Mouse (Mus musculus): Measurements from ENCODE around the gene Acadvl. TPM values are rescaled to one million over a fixed set of nuclear protein-coding genes. Genes with fewer than 3 reads are reported as not detected.

The Acadvl gene
- polyA plus RNA-seq (2014; fragmentation: Illumina TruSeq; extraction: RNeasy Lipid Tissue Mini Kit (QIAGEN cat#74804); ENCODE audit: low replicate concordance): 4.8 TPM

DNA sequence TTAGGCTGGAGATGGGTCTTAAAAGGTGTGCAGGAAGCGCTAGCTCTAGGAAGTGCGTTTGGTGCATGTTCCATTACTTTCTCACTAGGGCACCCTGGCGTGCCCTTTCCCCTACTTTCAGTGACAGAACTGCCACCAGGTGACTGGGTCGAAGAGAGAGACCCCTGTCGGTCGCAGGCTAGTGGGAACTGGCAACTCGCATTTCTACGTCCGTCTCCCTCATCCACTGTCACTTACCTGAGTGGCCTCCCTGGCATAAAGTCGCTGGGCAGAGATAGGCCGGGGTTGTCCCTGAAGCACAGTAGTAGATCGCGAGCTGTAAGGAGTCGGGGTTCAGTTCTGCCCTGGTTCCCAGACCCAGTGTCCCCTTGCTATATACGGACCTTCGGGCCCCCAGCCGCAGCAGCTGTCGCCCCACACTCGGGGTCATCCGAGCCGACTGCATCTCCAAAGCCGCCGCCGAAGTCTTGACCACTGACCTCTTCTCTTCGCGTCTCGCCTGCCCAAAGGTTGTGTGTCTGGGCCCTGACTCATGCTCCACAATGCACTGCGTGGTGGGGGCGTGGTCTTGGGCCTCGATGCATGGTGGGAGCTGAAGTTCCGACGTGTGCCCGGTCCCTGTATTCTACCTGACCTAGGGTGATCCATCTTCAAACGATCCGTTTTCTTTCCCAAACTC is at the start of gene Acadvl:
Acadvl (minus strand) TSS at position 532 of the 679 bp plus-strand sequence.

DNA sequence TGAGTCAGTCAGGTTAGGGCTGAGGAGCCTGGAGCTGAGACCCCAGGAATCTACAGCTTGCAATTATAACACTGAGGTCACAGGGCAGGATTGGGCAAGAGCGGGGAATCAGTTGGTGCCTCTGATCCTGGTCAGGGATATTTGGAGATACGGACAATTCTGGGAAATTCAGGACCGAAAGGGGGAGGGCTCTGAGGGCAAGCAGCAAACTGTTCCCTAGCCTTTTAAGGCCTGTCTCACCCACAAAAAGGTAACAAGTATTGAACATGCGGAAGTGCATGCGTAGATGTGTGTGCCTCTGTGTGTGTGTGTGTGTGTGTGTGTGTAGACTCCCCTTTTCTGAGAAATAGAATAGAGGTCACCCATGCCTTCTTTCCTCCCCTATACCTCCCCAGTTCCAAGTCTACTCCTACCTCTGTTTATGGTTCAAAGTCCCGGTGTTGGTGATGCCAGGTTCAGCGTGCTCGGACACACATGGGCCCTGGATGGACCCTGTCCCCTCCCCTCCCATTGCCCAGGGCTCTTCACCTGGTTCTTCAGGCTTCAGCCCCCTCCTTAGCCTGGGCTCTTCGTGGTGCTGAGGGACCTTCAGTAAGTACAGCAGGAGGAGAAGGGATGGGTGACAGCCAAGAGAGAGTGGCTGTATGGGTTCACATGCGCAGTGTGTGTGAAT is 38.8 kb upstream of the Acadvl start, which contains the start of gene Asgr1:
Asgr1 (plus strand) TSS at position 188 of the 673 bp plus-strand sequence.

GRCm38 (mm10) chr11:70016669-70017068 is 1.5 kb upstream of the Acadvl start, which contains the start of gene Dlg4:
Gene Dlg4 (plus strand): TSS chr11:70016942.

GRCm38 (mm10) chr11:70000396-70000898 is 14.8 kb downstream of the Acadvl start, which contains the start of gene Dvl2:
Gene Dvl2 (plus strand): TSS chr11:70000595.

GRCm38 (mm10) chr11:69995391-69995960 is 19.7 kb downstream of the Acadvl start, which contains the start of gene Phf23:
Gene Phf23 (plus strand): TSS chr11:69995777.

DNA sequence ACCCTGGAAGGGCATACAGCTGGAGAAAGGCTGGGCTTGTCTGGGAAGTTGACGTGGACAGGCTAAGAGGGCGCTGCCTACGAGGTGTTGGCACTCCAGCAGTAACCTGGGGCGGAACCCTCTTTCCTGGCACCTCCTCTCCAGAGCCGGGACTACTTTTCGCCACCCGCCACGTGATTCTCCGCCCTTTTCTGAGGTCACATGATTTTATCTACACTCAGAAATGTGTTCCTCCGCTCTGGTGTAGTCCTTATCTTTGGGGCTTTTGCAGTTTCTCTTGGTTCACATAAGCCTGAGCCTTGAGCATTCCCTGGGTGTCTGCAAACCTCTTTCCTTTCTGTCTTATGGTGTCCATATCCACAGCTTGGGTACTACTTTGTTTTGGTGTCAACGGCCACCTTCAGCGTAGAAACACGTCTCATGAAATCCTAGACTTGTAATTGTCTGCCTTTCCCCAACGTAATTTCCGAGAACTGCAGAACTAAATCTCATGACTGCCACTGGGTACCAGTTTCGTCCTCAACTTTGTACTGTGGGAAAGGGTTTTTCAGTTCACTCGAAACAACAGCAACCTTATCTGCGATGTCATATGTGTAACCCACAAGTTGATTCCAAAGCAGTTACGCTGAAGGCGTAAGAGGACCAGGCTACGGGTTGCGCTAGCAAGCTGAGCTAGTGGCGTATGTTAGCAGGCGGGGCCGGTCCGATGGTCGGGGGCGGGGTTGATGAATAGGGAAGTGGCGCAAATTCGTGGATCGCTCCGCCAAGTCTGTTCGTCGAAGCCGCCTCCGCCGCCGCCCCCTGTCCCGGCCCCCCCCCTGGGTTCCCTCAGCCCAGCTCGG is 24.1 kb downstream of the Acadvl start, which contains the start of gene Gabarap:
Gabarap (plus strand) TSS at position 294 of the 842 bp plus-strand sequence.

DNA sequence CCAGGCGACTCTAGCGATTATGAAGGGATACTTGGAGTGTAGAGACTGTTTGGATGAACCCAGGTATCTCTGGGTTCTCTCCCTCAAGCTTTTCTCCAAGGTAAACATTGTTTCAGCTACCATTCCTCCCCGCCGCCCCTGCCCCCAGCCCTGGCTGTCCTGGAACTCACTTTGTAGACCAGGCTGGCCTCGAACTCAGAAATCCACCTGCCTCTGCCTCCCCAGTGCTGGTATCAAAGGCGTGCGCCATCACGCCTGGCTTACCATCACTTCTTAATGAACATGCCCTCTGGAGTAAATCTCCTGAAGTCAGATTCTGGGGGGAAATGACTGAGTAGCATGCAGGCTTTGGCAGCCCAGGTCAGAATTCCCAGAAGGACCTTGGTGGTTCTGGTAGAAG is 33.0 kb downstream of the Acadvl start, which contains the start of gene Elp5:
Elp5 (minus strand) TSS at position 293 of the 400 bp plus-strand sequence.

GRCm38 (mm10) chr11:69981141-69981762 is 34.0 kb downstream of the Acadvl start, which contains the start of gene Ctdnep1:
Gene Ctdnep1 (plus strand): TSS chr11:69981156.

DNA sequence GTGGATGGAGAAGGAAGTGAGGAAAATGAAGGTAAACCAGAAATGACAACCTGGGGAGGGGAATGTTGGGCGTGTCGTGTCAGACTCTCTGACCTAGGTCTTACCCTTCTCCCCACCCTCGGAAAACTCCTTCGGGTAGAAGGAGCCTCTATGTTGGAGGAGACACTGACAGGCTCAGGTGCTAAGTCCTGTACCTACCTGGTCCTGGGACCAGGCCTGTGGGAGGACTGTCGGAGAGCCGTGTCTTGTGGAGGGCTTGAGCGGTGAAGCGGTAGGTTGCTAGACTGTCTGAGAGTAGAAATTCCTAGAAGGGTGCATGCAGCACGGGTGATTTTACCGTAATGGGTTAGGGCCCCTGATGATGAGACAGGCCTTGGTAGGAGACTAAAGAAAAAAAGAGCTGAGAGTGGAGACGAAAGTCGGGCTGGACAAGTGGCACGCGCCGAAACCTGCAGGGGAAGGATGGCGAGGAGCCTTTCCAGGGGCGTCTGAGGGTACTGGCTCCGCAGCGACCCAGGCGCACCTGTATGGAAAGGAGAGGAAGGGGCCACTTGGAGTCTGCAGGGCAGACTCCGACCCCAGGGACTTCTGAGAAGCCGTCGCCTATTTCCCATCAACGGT is 50.5 kb downstream of the Acadvl start, which contains the start of gene Cldn7:
Cldn7 (plus strand) TSS at position 130 of the 621 bp plus-strand sequence.

Other genes with a start within 250 kb of the Acadvl start
- 8.3 TPM for gene Zbtb4, start 249.5 kb downstream of the Acadvl start, polyA plus RNA-seq (2014; fragmentation: Illumina TruSeq; extraction: RNeasy Lipid Tissue Mini Kit (QIAGEN cat#74804); ENCODE audit: low replicate concordance)
- 4.4 TPM for gene Chrnb1, start 219.5 kb downstream of the Acadvl start, polyA plus RNA-seq (2014; fragmentation: Illumina TruSeq; extraction: RNeasy Lipid Tissue Mini Kit (QIAGEN cat#74804); ENCODE audit: low replicate concordance)
- gene Fgf11, start 213.6 kb downstream of the Acadvl start, polyA plus RNA-seq (2014; fragmentation: Illumina TruSeq; extraction: RNeasy Lipid Tissue Mini Kit (QIAGEN cat#74804); ENCODE audit: low replicate concordance): 4.6 TPM
- gene Tmem102, start 209.8 kb downstream of the Acadvl start, polyA plus RNA-seq (2014; fragmentation: Illumina TruSeq; extraction: RNeasy Lipid Tissue Mini Kit (QIAGEN cat#74804); ENCODE audit: low replicate concordance): 10.2 TPM
- not detected for gene Gm39566, start 200.1 kb downstream of the Acadvl start, polyA plus RNA-seq (2014; fragmentation: Illumina TruSeq; extraction: RNeasy Lipid Tissue Mini Kit (QIAGEN cat#74804); ENCODE audit: low replicate concordance)
- not detected for gene Spem2, start 196.9 kb downstream of the Acadvl start, polyA plus RNA-seq (2014; fragmentation: Illumina TruSeq; extraction: RNeasy Lipid Tissue Mini Kit (QIAGEN cat#74804); ENCODE audit: low replicate concordance)
- not detected for gene Spem1, start 193.2 kb downstream of the Acadvl start, polyA plus RNA-seq (2014; fragmentation: Illumina TruSeq; extraction: RNeasy Lipid Tissue Mini Kit (QIAGEN cat#74804); ENCODE audit: low replicate concordance)
- gene Nlgn2, start 177.6 kb downstream of the Acadvl start, polyA plus RNA-seq (2014; fragmentation: Illumina TruSeq; extraction: RNeasy Lipid Tissue Mini Kit (QIAGEN cat#74804); ENCODE audit: low replicate concordance): 0.15 TPM
- gene Tmem256, start 176.9 kb downstream of the Acadvl start, polyA plus RNA-seq (2014; fragmentation: Illumina TruSeq; extraction: RNeasy Lipid Tissue Mini Kit (QIAGEN cat#74804); ENCODE audit: low replicate concordance): 4.2 TPM
- 0.33 TPM for gene Plscr3, start 169.0 kb downstream of the Acadvl start, polyA plus RNA-seq (2014; fragmentation: Illumina TruSeq; extraction: RNeasy Lipid Tissue Mini Kit (QIAGEN cat#74804); ENCODE audit: low replicate concordance)
- gene Tnk1, start 156.7 kb downstream of the Acadvl start, polyA plus RNA-seq (2014; fragmentation: Illumina TruSeq; extraction: RNeasy Lipid Tissue Mini Kit (QIAGEN cat#74804); ENCODE audit: low replicate concordance): 5.0 TPM
- gene Tmem95, start 137.4 kb downstream of the Acadvl start, polyA plus RNA-seq (2014; fragmentation: Illumina TruSeq; extraction: RNeasy Lipid Tissue Mini Kit (QIAGEN cat#74804); ENCODE audit: low replicate concordance): not detected
- gene Kctd11, start 134.0 kb downstream of the Acadvl start, polyA plus RNA-seq (2014; fragmentation: Illumina TruSeq; extraction: RNeasy Lipid Tissue Mini Kit (QIAGEN cat#74804); ENCODE audit: low replicate concordance): 1.4 TPM
- 0.67 TPM for gene Acap1, start 119.9 kb downstream of the Acadvl start, polyA plus RNA-seq (2014; fragmentation: Illumina TruSeq; extraction: RNeasy Lipid Tissue Mini Kit (QIAGEN cat#74804); ENCODE audit: low replicate concordance)
- gene 2810408A11Rik, start 114.4 kb downstream of the Acadvl start, polyA plus RNA-seq (2014; fragmentation: Illumina TruSeq; extraction: RNeasy Lipid Tissue Mini Kit (QIAGEN cat#74804); ENCODE audit: low replicate concordance): 7.0 TPM
- 1.6 TPM for gene Neurl4, start 114.3 kb downstream of the Acadvl start, polyA plus RNA-seq (2014; fragmentation: Illumina TruSeq; extraction: RNeasy Lipid Tissue Mini Kit (QIAGEN cat#74804); ENCODE audit: low replicate concordance)
- 10.7 TPM for gene Gps2, start 101.5 kb downstream of the Acadvl start, polyA plus RNA-seq (2014; fragmentation: Illumina TruSeq; extraction: RNeasy Lipid Tissue Mini Kit (QIAGEN cat#74804); ENCODE audit: low replicate concordance)
- 136 TPM for gene Eif5a, start 93.5 kb downstream of the Acadvl start, polyA plus RNA-seq (2014; fragmentation: Illumina TruSeq; extraction: RNeasy Lipid Tissue Mini Kit (QIAGEN cat#74804); ENCODE audit: low replicate concordance)
- 2.3 TPM for gene Ybx2, start 79.6 kb downstream of the Acadvl start, polyA plus RNA-seq (2014; fragmentation: Illumina TruSeq; extraction: RNeasy Lipid Tissue Mini Kit (QIAGEN cat#74804); ENCODE audit: low replicate concordance)
- 0.33 TPM for gene Slc2a4, start 67.2 kb downstream of the Acadvl start, polyA plus RNA-seq (2014; fragmentation: Illumina TruSeq; extraction: RNeasy Lipid Tissue Mini Kit (QIAGEN cat#74804); ENCODE audit: low replicate concordance)
- gene Cldn7, start 50.6 kb downstream of the Acadvl start, polyA plus RNA-seq (2014; fragmentation: Illumina TruSeq; extraction: RNeasy Lipid Tissue Mini Kit (QIAGEN cat#74804); ENCODE audit: low replicate concordance): 140 TPM
- 41.0 TPM for gene Ctdnep1, start 34.3 kb downstream of the Acadvl start, polyA plus RNA-seq (2014; fragmentation: Illumina TruSeq; extraction: RNeasy Lipid Tissue Mini Kit (QIAGEN cat#74804); ENCODE audit: low replicate concordance)
- 3.9 TPM for gene Elp5, start 32.9 kb downstream of the Acadvl start, polyA plus RNA-seq (2014; fragmentation: Illumina TruSeq; extraction: RNeasy Lipid Tissue Mini Kit (QIAGEN cat#74804); ENCODE audit: low replicate concordance)
- gene Gabarap, start 24.3 kb downstream of the Acadvl start, polyA plus RNA-seq (2014; fragmentation: Illumina TruSeq; extraction: RNeasy Lipid Tissue Mini Kit (QIAGEN cat#74804); ENCODE audit: low replicate concordance): 558 TPM
- gene Phf23, start 19.6 kb downstream of the Acadvl start, polyA plus RNA-seq (2014; fragmentation: Illumina TruSeq; extraction: RNeasy Lipid Tissue Mini Kit (QIAGEN cat#74804); ENCODE audit: low replicate concordance): 14.8 TPM
- not detected for gene Dvl2, start 14.8 kb downstream of the Acadvl start, polyA plus RNA-seq (2014; fragmentation: Illumina TruSeq; extraction: RNeasy Lipid Tissue Mini Kit (QIAGEN cat#74804); ENCODE audit: low replicate concordance)
- 0.30 TPM for gene Dlg4, start 1.5 kb upstream of the Acadvl start, polyA plus RNA-seq (2014; fragmentation: Illumina TruSeq; extraction: RNeasy Lipid Tissue Mini Kit (QIAGEN cat#74804); ENCODE audit: low replicate concordance)
- not detected for gene Asgr1, start 38.7 kb upstream of the Acadvl start, polyA plus RNA-seq (2014; fragmentation: Illumina TruSeq; extraction: RNeasy Lipid Tissue Mini Kit (QIAGEN cat#74804); ENCODE audit: low replicate concordance)
- gene Asgr2, start 77.2 kb upstream of the Acadvl start, polyA plus RNA-seq (2014; fragmentation: Illumina TruSeq; extraction: RNeasy Lipid Tissue Mini Kit (QIAGEN cat#74804); ENCODE audit: low replicate concordance): not detected
- 5.1 TPM for gene Mgl2, start 114.9 kb upstream of the Acadvl start, polyA plus RNA-seq (2014; fragmentation: Illumina TruSeq; extraction: RNeasy Lipid Tissue Mini Kit (QIAGEN cat#74804); ENCODE audit: low replicate concordance)
- gene Clec10a, start 140.8 kb upstream of the Acadvl start, polyA plus RNA-seq (2014; fragmentation: Illumina TruSeq; extraction: RNeasy Lipid Tissue Mini Kit (QIAGEN cat#74804); ENCODE audit: low replicate concordance): not detected
- gene Slc16a11, start 197.3 kb upstream of the Acadvl start, polyA plus RNA-seq (2014; fragmentation: Illumina TruSeq; extraction: RNeasy Lipid Tissue Mini Kit (QIAGEN cat#74804); ENCODE audit: low replicate concordance): not detected
- 2.9 TPM for gene Slc16a13, start 205.7 kb upstream of the Acadvl start, polyA plus RNA-seq (2014; fragmentation: Illumina TruSeq; extraction: RNeasy Lipid Tissue Mini Kit (QIAGEN cat#74804); ENCODE audit: low replicate concordance)
- gene Bcl6b, start 214.4 kb upstream of the Acadvl start, polyA plus RNA-seq (2014; fragmentation: Illumina TruSeq; extraction: RNeasy Lipid Tissue Mini Kit (QIAGEN cat#74804); ENCODE audit: low replicate concordance): 1.4 TPM
- gene 0610010K14Rik, start 222.5 kb upstream of the Acadvl start, polyA plus RNA-seq (2014; fragmentation: Illumina TruSeq; extraction: RNeasy Lipid Tissue Mini Kit (QIAGEN cat#74804); ENCODE audit: low replicate concordance): 4.3 TPM
- 0.59 TPM for gene Gm21988, start 224.4 kb upstream of the Acadvl start, polyA plus RNA-seq (2014; fragmentation: Illumina TruSeq; extraction: RNeasy Lipid Tissue Mini Kit (QIAGEN cat#74804); ENCODE audit: low replicate concordance)
- gene Rnasek, start 224.4 kb upstream of the Acadvl start, polyA plus RNA-seq (2014; fragmentation: Illumina TruSeq; extraction: RNeasy Lipid Tissue Mini Kit (QIAGEN cat#74804); ENCODE audit: low replicate concordance): 24.1 TPM
- gene Alox12, start 239.9 kb upstream of the Acadvl start, polyA plus RNA-seq (2014; fragmentation: Illumina TruSeq; extraction: RNeasy Lipid Tissue Mini Kit (QIAGEN cat#74804); ENCODE audit: low replicate concordance): 0.74 TPM